Mouse (Mus musculus) midbrain, embryonic 14.5 days (tissue): ENCODE results near the gene Sgf29. TPM values are rescaled to one million over a fixed set of nuclear protein-coding genes. Genes with fewer than 3 reads are reported as not detected.

Experiments
- ATAC-seq: fragments of 200-750 bp; cut with Nextera tagmentation; 2 replicates; pipeline ENCODE4 v1.8.0; 2017; ENCODE audit warnings: moderate number of reproducible peaks, moderate library complexity; ENCODE audit not compliant: low FRiP score, low TSS enrichment
- DNase-seq: peaks from one replicate; pipeline ENCODE4 v3.0.0-alpha.2; 2015
- H3K27ac ChIP-seq: fragments of 300-500 bp; sonication (generic); replicated peaks from 2 replicates; pipeline ENCODE4 v1.5.1; 2014; ENCODE audit warnings: mild to moderate bottlenecking, low read depth, low read length, moderate library complexity
- H3K27me3 ChIP-seq: fragments of 300-500 bp; sonication (generic); 2 replicates; pipeline ENCODE4 v1.6.1; 2014; ENCODE audit warnings: low read length, control low read depth, mixed read lengths; ENCODE audit not compliant: control insufficient read depth, insufficient read depth
- H3K36me3 ChIP-seq: fragments of 300-500 bp; sonication (generic); 2 replicates; pipeline ENCODE4 v1.6.1; 2014; ENCODE audit warnings: low read length, control low read depth; ENCODE audit not compliant: control insufficient read depth, insufficient read depth
- H3K4me1 ChIP-seq: fragments of 300-500 bp; sonication (generic); 2 replicates; pipeline ENCODE4 v1.6.1; 2014; ENCODE audit warnings: mild to moderate bottlenecking, antibody characterized with exemption, low read length, control low read depth; ENCODE audit not compliant: control insufficient read depth, insufficient read depth
- H3K4me2 ChIP-seq: fragments of 300-500 bp; sonication (generic); 2 replicates; pipeline ENCODE4 v1.6.1; 2014; ENCODE audit warnings: mild to moderate bottlenecking, low read length, moderate library complexity
- H3K4me3 ChIP-seq: fragments of 300-500 bp; sonication (generic); replicated peaks from 2 replicates; pipeline ENCODE4 v1.5.1; 2014; ENCODE audit warnings: low read depth, low read length
- H3K9ac ChIP-seq: fragments of 300-500 bp; sonication (generic); replicated peaks from 2 replicates; pipeline ENCODE4 v1.6.1; 2014; ENCODE audit warnings: mild to moderate bottlenecking, low read length, moderate library complexity
- H3K9me3 ChIP-seq: fragments of 300-500 bp; sonication (generic); 2 replicates; pipeline ENCODE4 v1.6.1; 2016; ENCODE audit warnings: low read length, control low read depth, mixed read lengths; ENCODE audit not compliant: control insufficient read depth
- WGBS: fragments of 180-500 bp; shearing (Covaris S2); extraction: QIAGEN DNeasy Blood & Tissue Kit; methylation state at CpG from one replicate; pipeline ENCODE4 v1.1.7; 2014; 5-methylcytosine and 5-hydroxymethylcytosine counted together
- polyA plus RNA-seq: library from polyadenylated mRNA; unstranded; fragments of >200 nt; fragmentation: Nextera tagmentation; extraction: Ambion mirVana; gene quantifications from 2 replicates; pipeline ENCODE4 v1.2.1, GENCODE M21; 2014

Gene Sgf29
- 64.6 and 71.3 TPM in 2 replicates for polyA plus RNA-seq

- Histone ChIP-seq H3K27me3 (no peaks in the 10 kb centered on the region), H3K4me2 (peak within 1 kb of the TSS; percentile 74), H3K27ac (peak within 1 kb of the TSS; percentile 93), H3K36me3 (no peaks in the 10 kb centered on the region), H3K9ac (peak within 1 kb of the TSS; percentile 68), H3K9me3 (no peaks in the 10 kb centered on the region), H3K4me3 (peak within 1 kb of the TSS; percentile 62), H3K4me1 (peaks cover 5% of the 10 kb centered on the region; the same call in 1 of the 2 replicates)
- ATAC-seq = peak; percentile 98
- 1% methylated on average over 57 of the region's 57 CpGs for WGBS
- DNase-seq = peak; percentile 97
Measured at GRCm38 (mm10) chr7:126649231-126650051, at the start of gene Sgf29. Gene Sgf29 (plus strand): TSS chr7:126649309.

GRCm38 (mm10) chr7:126601896-126602295 lies 47.2 kb upstream of the Sgf29 start:
- no peak overlapping the region for H3K9ac ChIP-seq
- no peaks in the 10 kb centered on the region for H3K36me3 ChIP-seq
- 48% methylated on average over 4 of the region's 5 CpGs for WGBS
- H3K4me1 ChIP-seq = no peaks in the 10 kb centered on the region
- H3K4me3 ChIP-seq = no peak overlapping the region
- no peak overlapping the region for H3K4me2 ChIP-seq
- no peaks in the 10 kb centered on the region for H3K27me3 ChIP-seq
- no peak overlapping the region for H3K27ac ChIP-seq
- no peak for DNase-seq
- H3K9me3 ChIP-seq = no peaks in the 10 kb centered on the region
- no peak for ATAC-seq

DNA sequence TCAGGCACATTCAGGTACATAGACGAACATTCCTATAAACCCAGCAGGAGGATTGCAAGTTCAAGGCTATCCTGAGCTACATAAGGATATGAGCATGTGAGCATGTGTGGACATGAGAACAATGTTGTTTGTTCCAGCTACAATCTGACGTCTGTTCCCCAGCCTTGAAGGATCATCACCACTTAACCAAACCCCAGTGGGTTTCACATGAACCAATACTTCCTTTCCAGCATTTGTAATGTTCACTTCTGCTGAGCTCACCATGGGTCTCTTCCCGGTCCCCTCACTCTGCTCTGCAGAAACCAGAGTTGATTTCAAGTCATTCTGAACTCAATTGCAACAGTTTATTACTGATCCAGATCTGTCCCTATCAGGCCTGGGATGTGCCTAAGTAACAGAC lies 46.5 kb upstream of the Sgf29 start:
- H3K9ac ChIP-seq = no peak overlapping the region
- no peak overlapping the region for H3K4me3 ChIP-seq
- H3K36me3 ChIP-seq = no peaks in the 10 kb centered on the region
- H3K27ac ChIP-seq = no peak overlapping the region
- H3K27me3 ChIP-seq = no peaks in the 10 kb centered on the region
- DNase-seq (no peak), ATAC-seq (no peak)
- H3K4me2 ChIP-seq = no peak overlapping the region
- H3K4me1 ChIP-seq = no peaks in the 10 kb centered on the region
- WGBS = 86% methylated on average over 3 of the region's 3 CpGs
- no peaks in the 10 kb centered on the region for H3K9me3 ChIP-seq

DNA sequence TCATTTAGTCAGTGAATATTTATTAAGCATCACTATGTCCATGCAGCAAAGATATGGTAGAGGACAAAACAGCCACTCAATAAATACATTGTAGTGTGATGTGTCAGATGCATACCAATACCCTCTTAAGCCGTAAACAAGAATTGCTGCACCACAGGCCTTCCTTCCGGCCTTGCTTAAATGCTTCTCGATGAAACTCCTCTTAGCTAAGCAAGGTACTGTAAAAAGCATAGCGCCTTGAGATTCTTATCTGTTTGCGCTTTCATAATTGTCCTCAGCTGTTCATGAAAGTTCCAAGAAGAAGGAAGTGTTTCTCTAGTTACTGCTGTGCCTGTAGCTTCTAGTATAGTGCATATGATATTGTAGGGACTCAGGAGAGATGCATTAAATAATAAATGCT lies 42.5 kb upstream of the Sgf29 start:
- Histone ChIP-seq H3K27me3 (no peaks in the 10 kb centered on the region), H3K4me3 (no peak overlapping the region), H3K36me3 (no peaks in the 10 kb centered on the region), H3K9ac (no peak overlapping the region), H3K4me2 (no peak overlapping the region), H3K9me3 (no peaks in the 10 kb centered on the region), H3K4me1 (no peaks in the 10 kb centered on the region), H3K27ac (no peak overlapping the region)
- WGBS = 86% methylated on average over 5 of the region's 5 CpGs
- DNase-seq = no peak
- ATAC-seq = no peak

DNA sequence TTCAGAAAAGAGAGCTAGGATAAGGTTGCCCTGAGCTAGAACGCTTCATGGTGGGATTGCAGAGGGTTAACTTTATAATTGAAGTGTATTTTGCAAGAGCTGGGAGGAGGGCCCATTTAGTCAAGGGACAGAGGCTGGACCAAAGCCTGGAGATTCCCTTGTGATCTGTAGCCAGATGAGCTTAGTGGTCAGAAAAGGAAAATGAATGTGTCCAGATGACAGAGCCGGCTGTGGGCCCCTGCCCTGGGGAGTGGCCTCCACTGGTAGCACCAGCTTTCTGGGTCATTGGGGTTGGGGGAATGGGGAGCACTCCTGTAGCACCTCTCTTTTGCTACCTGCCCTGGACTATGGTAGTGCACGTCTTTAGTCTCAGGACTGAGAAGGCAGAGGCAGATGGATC lies 42.0 kb upstream of the Sgf29 start:
- H3K4me3 ChIP-seq = no peak overlapping the region
- H3K27me3 ChIP-seq = no peaks in the 10 kb centered on the region
- no peak overlapping the region for H3K27ac ChIP-seq
- no peak overlapping the region for H3K4me2 ChIP-seq
- no peaks in the 10 kb centered on the region for H3K4me1 ChIP-seq
- 80% methylated on average over 3 of the region's 3 CpGs for WGBS
- DNase-seq = no peak
- no peak for ATAC-seq
- H3K9ac ChIP-seq = no peak overlapping the region
- H3K36me3 ChIP-seq = no peaks in the 10 kb centered on the region
- no peaks in the 10 kb centered on the region for H3K9me3 ChIP-seq

DNA sequence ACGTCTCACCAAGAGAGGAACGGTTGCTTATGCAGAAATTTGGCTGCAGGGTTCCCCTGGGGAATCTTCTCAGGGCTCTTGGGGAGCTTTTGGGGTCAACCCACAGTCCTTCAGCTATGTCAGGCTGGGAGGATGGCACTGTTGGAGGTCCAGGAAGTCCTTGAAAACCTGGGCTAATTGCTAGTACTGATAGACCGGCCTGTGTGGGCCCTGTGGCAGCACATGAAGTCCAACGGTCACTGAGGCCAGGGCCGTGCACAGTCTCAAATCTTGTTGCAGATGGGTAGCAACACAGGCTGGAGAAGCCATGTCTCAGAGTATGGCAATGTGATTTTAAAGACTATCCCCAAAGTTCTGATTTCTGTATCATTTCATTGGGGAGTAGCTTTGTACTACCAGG lies 41.3 kb upstream of the Sgf29 start:
- H3K9me3 ChIP-seq = no peaks in the 10 kb centered on the region

GRCm38 (mm10) chr7:126612736-126613135 lies 36.4 kb upstream of the Sgf29 start:
- no peak for ATAC-seq
- no peak for DNase-seq
- Histone ChIP-seq H3K9ac (no peak overlapping the region), H3K27me3 (no peaks in the 10 kb centered on the region), H3K9me3 (no peaks in the 10 kb centered on the region), H3K27ac (no peak overlapping the region), H3K4me3 (no peak overlapping the region), H3K4me2 (no peak overlapping the region), H3K36me3 (no peaks in the 10 kb centered on the region), H3K4me1 (no peaks in the 10 kb centered on the region)
- 84% methylated on average over 3 of the region's 3 CpGs for WGBS

More for the DNA sequence above, 41.3 kb upstream of the Sgf29 start:
- ATAC-seq (no peak), DNase-seq (no peak)
- H3K9ac ChIP-seq = no peak overlapping the region
- no peak overlapping the region for H3K4me2 ChIP-seq
- no peaks in the 10 kb centered on the region for H3K36me3 ChIP-seq
- no peak overlapping the region for H3K27ac ChIP-seq
- H3K27me3 ChIP-seq = no peaks in the 10 kb centered on the region
- 84% methylated on average over 5 of the region's 5 CpGs for WGBS
- no peak overlapping the region for H3K4me3 ChIP-seq
- H3K4me1 ChIP-seq = no peaks in the 10 kb centered on the region

DNA sequence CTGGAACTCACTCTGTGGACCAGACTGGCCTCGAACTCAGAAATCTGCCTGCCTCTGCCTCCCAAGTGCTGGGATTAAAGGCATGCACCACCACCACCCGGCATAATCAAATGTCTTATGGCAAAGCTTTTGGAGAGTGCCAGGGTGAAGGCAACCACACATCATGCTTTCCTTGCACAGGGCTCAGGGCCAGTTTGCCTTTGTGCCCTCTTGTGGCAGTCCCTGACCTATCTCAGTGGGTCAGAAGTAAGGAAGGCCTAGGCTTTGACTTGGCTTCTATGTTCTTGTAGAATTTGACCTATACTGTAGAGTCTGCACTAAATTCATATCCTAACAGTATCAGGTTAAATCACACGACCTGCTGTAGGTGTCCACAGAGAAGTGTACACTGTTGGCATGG lies 32.4 kb upstream of the Sgf29 start:
- no peaks in the 10 kb centered on the region for H3K9me3 ChIP-seq
- H3K36me3 ChIP-seq = no peaks in the 10 kb centered on the region
- no peak overlapping the region for H3K27ac ChIP-seq
- no peak overlapping the region for H3K4me3 ChIP-seq
- no peaks in the 10 kb centered on the region for H3K4me1 ChIP-seq
- no peak overlapping the region for H3K9ac ChIP-seq
- ATAC-seq (no peak), DNase-seq (no peak)
- no peak overlapping the region for H3K4me2 ChIP-seq
- no peaks in the 10 kb centered on the region for H3K27me3 ChIP-seq
- WGBS = 71% methylated on average over 3 of the region's 3 CpGs
